Mouse (Mus musculus): ENCODE measurements around the gene Zfp598. TPM values are rescaled to one million over a fixed set of nuclear protein-coding genes. Genes with fewer than 3 reads are reported as not detected.

Zfp598 gene
- polyA plus RNA-seq, 1 experiment from 2014 or later: 19.4 TPM

- Histone ChIP-seq H3K4me1 (ENCODE audit: control insufficient read depth in 2 of 2, insufficient read depth in 2 of 2, low read length in 2 of 2) (peaks cover 20 to 35% of the 10 kb centered on the region in 2 experiments), H3K27ac (replicated peaks in 1 of 2; ENCODE audit: control insufficient read depth in 1 of 2, insufficient read depth in 1 of 2, low read depth in 2 of 2, low read length in 2 of 2) (no peak overlapping the region), H3K4me2 (ENCODE audit: low read length) (peak overlapping the region; percentile 92), H3K36me3 (ENCODE audit: control insufficient read depth, insufficient read depth, low read length) (peaks cover 7% of the 10 kb centered on the region), H3K4me3 (ENCODE audit: control insufficient read depth in 1 of 2, insufficient read depth in 1 of 2, low read depth in 1 of 2, low read length in 2 of 2) (no peak overlapping the region), H3K27me3 (ENCODE audit: control insufficient read depth, insufficient read depth, low read length) (no peaks in the 10 kb centered on the region), H3K9ac (ENCODE audit: low read length) (0 out of 2 replicates have a peak overlapping the region, but pooled peaks have one; percentile 4), H3K9me3 (ENCODE audit: control insufficient read depth, low read length) (no peaks in the 10 kb centered on the region)
- ATAC-seq (ENCODE audit: insufficient number of reproducible peaks, insufficient read depth, low FRiP score, low read depth): no peak
- 23% methylated on average over 5 of the region's 5 CpGs for WGBS
These were observed 2.7 kb downstream of the Zfp598 start for GRCm38 (mm10) chr17:24672141-24672540.

GRCm38 (mm10) chr17:24674277-24674676 lies 4.8 kb downstream of the Zfp598 start:
- 59% methylated on average over 7 of the region's 7 CpGs for WGBS
- Histone ChIP-seq H3K4me1 (ENCODE audit: control insufficient read depth in 2 of 2, insufficient read depth in 2 of 2, low read length in 2 of 2) (peaks cover 20 to 35% of the 10 kb centered on the region in 2 experiments), H3K9me3 (ENCODE audit: control insufficient read depth, low read length) (no peaks in the 10 kb centered on the region), H3K4me3 (ENCODE audit: control insufficient read depth in 1 of 2, insufficient read depth in 1 of 2, low read depth in 1 of 2, low read length in 2 of 2) (no peak overlapping the region), H3K27ac (replicated peaks in 1 of 2; ENCODE audit: control insufficient read depth in 1 of 2, insufficient read depth in 1 of 2, low read depth in 2 of 2, low read length in 2 of 2) (no peak overlapping the region), H3K9ac (ENCODE audit: low read length) (no peak overlapping the region; the same call in 1 of the 2 replicates), H3K36me3 (ENCODE audit: control insufficient read depth, insufficient read depth, low read length) (peaks cover 28% of the 10 kb centered on the region), H3K27me3 (ENCODE audit: control insufficient read depth, insufficient read depth, low read length) (no peaks in the 10 kb centered on the region), H3K4me2 (ENCODE audit: low read length) (no peak overlapping the region)
- ATAC-seq (ENCODE audit: insufficient number of reproducible peaks, insufficient read depth, low FRiP score, low read depth): no peak

GRCm38 (mm10) chr17:24676187-24676586 lies 6.7 kb downstream of the Zfp598 start:
- Histone ChIP-seq H3K27me3 (ENCODE audit: control insufficient read depth, insufficient read depth, low read length) (no peaks in the 10 kb centered on the region), H3K9me3 (ENCODE audit: control insufficient read depth, low read length) (no peaks in the 10 kb centered on the region), H3K4me3 (ENCODE audit: control insufficient read depth in 1 of 2, insufficient read depth in 1 of 2, low read depth in 1 of 2, low read length in 2 of 2) (no peak overlapping the region), H3K4me1 (ENCODE audit: control insufficient read depth in 2 of 2, insufficient read depth in 2 of 2, low read length in 2 of 2) (peaks cover 15 to 24% of the 10 kb centered on the region in 2 experiments), H3K4me2 (ENCODE audit: low read length) (no peak overlapping the region), H3K9ac (ENCODE audit: low read length) (0 out of 2 replicates have a peak overlapping the region, but pooled peaks have one; percentile 25), H3K36me3 (ENCODE audit: control insufficient read depth, insufficient read depth, low read length) (peaks cover 47% of the 10 kb centered on the region), H3K27ac (replicated peaks in 1 of 2; ENCODE audit: control insufficient read depth in 1 of 2, insufficient read depth in 1 of 2, low read depth in 2 of 2, low read length in 2 of 2) (no peak overlapping the region)
- ATAC-seq (ENCODE audit: insufficient number of reproducible peaks, insufficient read depth, low FRiP score, low read depth): no peak
- 68% methylated on average over 2 of the region's 2 CpGs for WGBS

GRCm38 (mm10) chr17:24676877-24677276 lies 7.4 kb downstream of the Zfp598 start:
- H3K4me2 ChIP-seq (ENCODE audit: low read length): no peak overlapping the region
- H3K9ac ChIP-seq (ENCODE audit: low read length): no peak overlapping the region
- 97% methylated on average over 5 of the region's 5 CpGs for WGBS
- no peak for ATAC-seq (ENCODE audit: insufficient number of reproducible peaks, insufficient read depth, low FRiP score, low read depth)
- H3K4me1 ChIP-seq (ENCODE audit: control insufficient read depth in 2 of 2, insufficient read depth in 2 of 2, low read length in 2 of 2): peaks cover 10 to 17% of the 10 kb centered on the region in 2 experiments
- no peaks in the 10 kb centered on the region for H3K27me3 ChIP-seq (ENCODE audit: control insufficient read depth, insufficient read depth, low read length)
- no peak overlapping the region for H3K27ac ChIP-seq (replicated peaks in 1 of 2; ENCODE audit: control insufficient read depth in 1 of 2, insufficient read depth in 1 of 2, low read depth in 2 of 2, low read length in 2 of 2)
- no peaks in the 10 kb centered on the region for H3K9me3 ChIP-seq (ENCODE audit: control insufficient read depth, low read length)
- peaks cover 54% of the 10 kb centered on the region for H3K36me3 ChIP-seq (ENCODE audit: control insufficient read depth, insufficient read depth, low read length)
- H3K4me3 ChIP-seq (ENCODE audit: control insufficient read depth in 1 of 2, insufficient read depth in 1 of 2, low read depth in 1 of 2, low read length in 2 of 2): no peak overlapping the region

GRCm38 (mm10) chr17:24677500-24678080 lies 8.1 kb downstream of the Zfp598 start:
- Histone ChIP-seq H3K27me3 (ENCODE audit: control insufficient read depth, insufficient read depth, low read length) (no peaks in the 10 kb centered on the region), H3K27ac (replicated peaks in 1 of 2; ENCODE audit: control insufficient read depth in 1 of 2, insufficient read depth in 1 of 2, low read depth in 2 of 2, low read length in 2 of 2) (no peak overlapping the region), H3K9ac (ENCODE audit: low read length) (no peak overlapping the region), H3K4me3 (ENCODE audit: control insufficient read depth in 1 of 2, insufficient read depth in 1 of 2, low read depth in 1 of 2, low read length in 2 of 2) (no peak overlapping the region), H3K4me2 (ENCODE audit: low read length) (no peak overlapping the region), H3K36me3 (ENCODE audit: control insufficient read depth, insufficient read depth, low read length) (peaks cover 61% of the 10 kb centered on the region), H3K4me1 (ENCODE audit: control insufficient read depth in 2 of 2, insufficient read depth in 2 of 2, low read length in 2 of 2) (peaks cover 4 to 11% of the 10 kb centered on the region in 2 experiments), H3K9me3 (ENCODE audit: control insufficient read depth, low read length) (no peaks in the 10 kb centered on the region)
- no peak for ATAC-seq (ENCODE audit: insufficient number of reproducible peaks, insufficient read depth, low FRiP score, low read depth)
- WGBS: 92% methylated on average over 24 of the region's 24 CpGs

- no peak for ATAC-seq (ENCODE audit: insufficient number of reproducible peaks, insufficient read depth, low FRiP score, low read depth)
- Histone ChIP-seq H3K4me2 (ENCODE audit: low read length) (peak overlapping the region; percentile 46), H3K4me3 (ENCODE audit: control insufficient read depth in 1 of 2, insufficient read depth in 1 of 2, low read depth in 1 of 2, low read length in 2 of 2) (peak overlapping the region in 1 of 2 experiments; percentile 14; a peak in 1 of 4 replicates), H3K4me1 (ENCODE audit: control insufficient read depth in 2 of 2, insufficient read depth in 2 of 2, low read length in 2 of 2) (peaks cover 6 to 16% of the 10 kb centered on the region in 2 experiments; a peak in 3 of 4 replicates), H3K9me3 (ENCODE audit: control insufficient read depth, low read length) (no peaks in the 10 kb centered on the region), H3K27me3 (ENCODE audit: control insufficient read depth, insufficient read depth, low read length) (peaks cover 45% of the 10 kb centered on the region), H3K9ac (ENCODE audit: low read length) (no peak overlapping the region), H3K36me3 (ENCODE audit: control insufficient read depth, insufficient read depth, low read length) (peaks cover 11% of the 10 kb centered on the region), H3K27ac (replicated peaks in 1 of 2; ENCODE audit: control insufficient read depth in 1 of 2, insufficient read depth in 1 of 2, low read depth in 2 of 2, low read length in 2 of 2) (no peak overlapping the region)
- WGBS: 28% methylated on average over 16 of the region's 16 CpGs
These were observed 17.0 kb downstream of the Zfp598 start for GRCm38 (mm10) chr17:24686514-24686913.

GRCm38 (mm10) chr17:24687146-24687595 lies 17.7 kb downstream of the Zfp598 start:
- peak overlapping the region; percentile 62 for H3K4me2 ChIP-seq (ENCODE audit: low read length)
- H3K4me3 ChIP-seq (ENCODE audit: control insufficient read depth in 1 of 2, insufficient read depth in 1 of 2, low read depth in 1 of 2, low read length in 2 of 2): peak overlapping the region; percentile 30 to 35
- 2% methylated on average over 23 of the region's 25 CpGs for WGBS
- no peaks in the 10 kb centered on the region for H3K9me3 ChIP-seq (ENCODE audit: control insufficient read depth, low read length)
- H3K27me3 ChIP-seq (ENCODE audit: control insufficient read depth, insufficient read depth, low read length): peaks cover 45% of the 10 kb centered on the region
- H3K36me3 ChIP-seq (ENCODE audit: control insufficient read depth, insufficient read depth, low read length): peaks cover 8% of the 10 kb centered on the region
- peak; percentile 37; the same call in 1 of the 2 replicates for ATAC-seq (ENCODE audit: insufficient number of reproducible peaks, insufficient read depth, low FRiP score, low read depth)
- H3K4me1 ChIP-seq (ENCODE audit: control insufficient read depth in 2 of 2, insufficient read depth in 2 of 2, low read length in 2 of 2): peaks cover 6 to 16% of the 10 kb centered on the region in 2 experiments; a peak in 3 of 4 replicates
- H3K27ac ChIP-seq (replicated peaks in 1 of 2; ENCODE audit: control insufficient read depth in 1 of 2, insufficient read depth in 1 of 2, low read depth in 2 of 2, low read length in 2 of 2): no peak overlapping the region
- H3K9ac ChIP-seq (ENCODE audit: low read length): peak overlapping the region; percentile 38; the same call in 1 of the 2 replicates
